Mouse (Mus musculus) urinary bladder, postnatal 10 days (tissue): ENCODE measurements around the gene Fam198a.
"Not testable (repeated sequence)": the region's sequence is repeated elsewhere in the genome, so short reads cannot be mapped to it uniquely, and the experiment has no call there.

ENCODE experiments used
- DNase-seq: peaks from one replicate; pipeline ENCODE4 v3.0.0; 2022; ENCODE audit warnings: low spot score

Fam198a gene

DNA sequence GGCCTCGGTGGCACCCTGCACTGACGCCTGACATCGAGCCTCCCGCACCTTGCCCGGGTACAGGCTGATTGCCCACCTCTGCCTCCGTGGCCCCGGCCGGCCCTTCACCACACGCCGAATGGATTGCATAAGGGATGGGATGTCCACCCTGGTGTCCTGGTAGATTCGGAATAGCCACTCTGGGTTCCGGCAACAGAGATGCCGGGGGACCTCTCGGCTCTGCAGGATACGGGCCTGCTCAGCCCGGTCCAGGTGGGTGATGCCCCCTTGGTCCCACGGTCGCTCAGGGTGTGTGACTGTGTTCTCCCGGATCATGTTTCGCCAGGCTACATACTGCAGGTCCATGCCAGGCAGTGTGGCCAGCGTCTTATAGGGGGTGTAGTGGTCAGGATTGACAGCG lies 31.4 kb downstream of the Fam198a start:
- DNase-seq, result no peak

- DNase-seq, result no peak
Observed at GRCm38 (mm10) chr9:121982665-121983064, 31.9 kb downstream of the Fam198a start.

DNA sequence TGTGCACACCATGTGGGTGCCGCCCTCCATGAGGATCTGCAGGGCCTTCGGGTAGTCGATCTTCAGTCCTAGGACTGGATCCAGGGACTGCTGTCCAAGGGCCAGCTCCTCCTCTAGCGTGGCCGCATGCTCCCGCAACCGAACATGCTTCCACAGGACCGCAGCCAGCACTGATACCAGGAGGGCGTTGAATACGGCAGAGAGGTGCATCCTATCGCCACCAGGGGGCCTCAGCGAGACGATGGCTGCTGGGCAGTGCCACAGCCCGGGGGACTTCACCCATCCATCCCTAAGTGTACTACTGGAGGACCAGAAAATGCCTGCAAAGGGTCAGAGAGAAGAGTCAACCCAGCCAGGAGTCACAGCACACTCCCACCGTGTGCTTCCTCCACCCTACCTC lies 32.7 kb downstream of the Fam198a start:
- no peak for DNase-seq

- DNase-seq, result no peak
Observed at GRCm38 (mm10) chr9:121984465-121985461, 34.0 kb downstream of the Fam198a start.

GRCm38 (mm10) chr9:121988910-121989309 lies 38.1 kb downstream of the Fam198a start:
- DNase-seq, result no peak

GRCm38 (mm10) chr9:121989536-121989935 lies 38.7 kb downstream of the Fam198a start:
- DNase-seq, result no peak

DNA sequence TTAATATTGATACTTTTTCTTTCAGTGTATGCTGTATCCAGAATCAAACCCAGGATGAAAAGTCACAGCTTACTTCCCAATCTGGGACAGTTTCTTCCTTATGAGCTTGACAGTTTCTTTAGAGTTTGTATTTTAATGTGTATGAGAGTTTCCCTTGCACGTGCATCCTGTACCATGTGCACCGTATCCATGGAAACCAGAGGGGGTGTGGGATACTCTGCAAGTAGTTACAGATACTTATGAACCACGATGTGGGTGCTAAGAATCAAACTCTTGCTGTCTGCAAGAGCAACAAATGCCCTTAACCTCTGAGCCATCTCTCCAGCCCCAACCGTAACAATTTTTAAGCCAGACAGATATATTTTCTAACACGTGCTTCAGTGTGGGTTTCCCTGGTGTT lies 40.3 kb downstream of the Fam198a start:
- no peak for DNase-seq

DNA sequence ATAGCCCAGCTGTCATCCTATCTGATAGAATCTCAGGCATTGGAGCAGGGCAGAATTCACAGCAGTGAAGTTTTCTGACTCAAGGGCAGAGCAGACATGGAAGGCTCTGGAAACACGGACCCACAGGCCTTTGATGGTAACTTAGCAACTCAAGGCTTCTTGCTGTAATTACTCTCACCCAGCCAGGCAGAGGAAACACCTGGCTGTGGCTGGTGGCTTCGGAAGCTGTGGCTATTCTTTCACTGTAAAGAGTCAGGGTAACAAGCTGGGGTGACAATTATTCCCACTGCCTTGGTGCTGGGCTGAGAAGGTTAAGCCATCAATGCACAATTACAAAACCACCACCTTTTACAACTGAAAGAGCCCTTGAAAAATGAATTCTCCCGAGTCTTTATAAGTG lies 42.3 kb downstream of the Fam198a start:
- no peak for DNase-seq

- no peak for DNase-seq
Observed at GRCm38 (mm10) chr9:121995077-121995476, 44.3 kb downstream of the Fam198a start.

GRCm38 (mm10) chr9:121995508-121996131 lies 44.8 kb downstream of the Fam198a start:
- no peak for DNase-seq

GRCm38 (mm10) chr9:121997010-121997409 lies 46.2 kb downstream of the Fam198a start, which contains the start of gene Pomgnt2:
TSS of gene Pomgnt2 (minus strand) at chr9:121997110.
- DNase-seq, result no peak

DNA sequence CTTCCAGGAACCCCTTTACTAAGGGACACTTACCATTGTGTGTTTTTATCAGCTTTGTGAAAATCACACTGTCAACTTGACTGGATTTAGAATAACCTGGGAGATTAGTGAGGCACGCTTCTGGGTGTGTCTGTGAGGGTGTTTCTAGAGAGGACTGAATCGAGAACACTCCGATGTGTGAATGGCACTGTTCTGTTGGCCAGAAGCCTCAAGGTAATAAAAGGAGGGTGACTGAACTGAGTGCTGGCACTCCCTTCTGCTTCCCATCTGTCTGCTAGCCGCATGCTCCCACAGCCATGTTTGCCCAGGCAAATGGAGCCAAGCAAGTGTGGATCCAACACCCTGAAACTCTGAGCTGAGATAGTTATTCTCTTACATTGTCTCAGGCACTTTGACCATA lies 47.2 kb downstream of the Fam198a start:
- no peak for DNase-seq

DNA sequence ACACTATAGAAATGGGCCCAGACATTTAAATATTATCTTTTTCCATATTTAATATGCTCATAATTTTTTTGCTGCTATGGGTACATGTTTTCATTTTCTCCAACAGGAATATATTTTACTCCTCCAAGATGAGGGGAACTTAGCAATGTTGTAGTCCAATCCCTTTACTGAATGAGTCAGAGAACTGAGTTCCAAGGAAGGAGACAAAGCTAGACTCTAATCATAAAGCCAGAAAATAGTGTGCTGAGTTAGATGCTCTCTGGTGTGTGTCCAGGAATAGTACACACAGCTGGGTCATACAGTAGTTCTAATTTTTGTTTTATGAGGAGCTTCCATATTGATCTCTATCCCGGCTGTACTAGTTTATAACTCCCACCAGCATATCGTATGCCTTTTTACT lies 55.4 kb downstream of the Fam198a start:
- DNase-seq, result no peak

DNA sequence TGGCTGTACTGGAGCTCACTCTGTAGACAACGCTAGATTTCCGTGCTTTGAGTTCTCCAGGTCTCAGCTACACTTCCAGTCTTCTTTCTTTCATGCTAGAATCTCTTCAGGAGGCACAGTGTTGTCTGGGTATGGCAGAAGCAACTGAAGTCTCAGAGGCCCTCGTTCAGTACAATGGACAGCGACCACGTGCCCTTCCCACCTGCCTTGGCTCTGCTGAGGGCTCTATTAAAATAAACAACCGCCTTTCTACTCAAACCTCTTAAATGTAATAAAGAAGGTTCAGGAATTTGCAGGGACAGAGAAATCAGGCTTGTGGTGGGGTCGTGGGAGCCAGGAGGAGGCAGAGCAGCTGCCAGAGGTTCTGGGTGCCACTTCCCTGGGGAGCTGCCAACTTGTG lies 55.8 kb downstream of the Fam198a start:
- no peak for DNase-seq

DNA sequence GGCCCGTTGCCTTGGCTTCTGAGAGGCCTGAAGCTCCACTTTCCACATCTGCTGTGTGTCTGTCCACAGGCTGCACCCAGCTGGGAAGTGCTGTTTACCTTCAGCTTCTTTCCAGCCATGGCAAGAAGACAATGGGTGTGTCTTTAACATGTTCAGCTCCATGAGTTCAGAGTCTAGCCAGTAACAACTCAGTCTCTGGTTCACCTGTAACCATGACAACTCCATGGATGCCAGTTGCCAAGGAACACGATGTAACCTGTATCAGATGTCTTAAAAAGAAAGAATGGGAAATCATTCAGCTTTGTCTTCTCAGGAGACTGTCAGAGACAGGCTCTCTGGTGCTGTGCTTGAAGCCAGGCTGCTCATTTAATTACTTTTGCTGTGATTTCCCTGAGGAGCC lies 58.1 kb downstream of the Fam198a start:
- no peak for DNase-seq

DNA sequence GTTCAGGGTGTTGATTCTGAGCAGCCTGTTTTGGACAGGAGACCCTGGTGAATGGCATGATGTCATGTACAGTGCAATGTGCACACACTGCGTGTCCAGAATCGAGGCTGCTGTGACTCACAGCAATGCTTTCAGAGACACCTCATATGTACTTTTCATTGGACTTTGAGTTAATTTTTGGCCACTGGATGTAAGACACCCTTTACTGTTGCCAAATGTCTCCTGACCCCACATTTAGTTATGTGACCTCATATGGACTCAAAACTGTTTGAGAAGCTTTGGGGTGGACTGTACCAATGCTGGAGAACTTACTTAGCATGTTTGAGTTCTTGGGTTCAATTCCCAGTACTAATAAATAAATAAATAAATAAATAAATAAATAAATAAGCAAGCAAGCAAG lies 60.0 kb downstream of the Fam198a start:
- DNase-seq, result no peak

GRCm38 (mm10) chr9:122012816-122013215 lies 62.0 kb downstream of the Fam198a start:
- DNase-seq, result no peak

GRCm38 (mm10) chr9:122013629-122014028 lies 62.8 kb downstream of the Fam198a start:
- no peak for DNase-seq

DNA sequence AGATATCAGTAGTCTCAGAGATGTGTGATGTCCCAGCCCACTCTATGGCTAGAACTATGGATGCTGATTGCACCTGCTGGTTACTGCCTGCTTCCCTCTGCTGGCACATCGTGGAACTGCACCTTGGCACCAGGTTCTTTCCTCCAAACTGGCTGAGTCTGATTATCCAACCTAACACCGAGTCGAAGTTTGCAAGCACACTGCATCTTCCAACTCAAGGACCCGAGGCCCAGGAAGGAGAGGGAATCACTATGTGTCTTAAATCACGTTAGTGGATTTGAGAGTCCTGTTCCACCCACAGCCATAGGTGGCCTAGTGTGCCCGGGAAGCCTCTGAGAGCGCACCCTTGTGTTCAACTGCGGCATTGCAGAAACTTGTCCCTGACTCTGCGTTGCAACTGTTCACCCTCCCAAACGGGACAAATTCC lies 63.5 kb downstream of the Fam198a start:
- peak; percentile 44 for DNase-seq

DNA sequence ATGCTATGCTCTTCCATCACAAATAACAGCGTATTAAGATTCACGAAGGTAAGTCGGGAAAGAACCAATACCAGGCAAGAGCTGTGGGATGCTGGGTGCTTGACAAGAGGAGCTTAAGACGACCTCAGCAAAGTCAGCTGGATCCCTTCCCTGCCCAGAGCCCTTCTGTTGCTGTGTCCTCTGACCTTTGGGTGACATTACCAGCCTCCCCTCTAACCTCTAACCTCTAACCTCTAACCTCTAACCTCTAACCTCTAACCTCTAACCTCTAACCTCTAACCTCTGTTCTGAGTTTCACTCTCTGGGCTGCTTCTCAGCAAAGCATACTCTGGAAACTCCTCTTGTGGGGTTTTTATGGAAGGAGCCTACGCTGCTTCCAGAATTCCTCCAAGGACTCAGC lies 67.3 kb downstream of the Fam198a start:
- DNase-seq, result no peak

- no peak for DNase-seq
Observed at GRCm38 (mm10) chr9:122018782-122019395, 68.1 kb downstream of the Fam198a start.

DNA sequence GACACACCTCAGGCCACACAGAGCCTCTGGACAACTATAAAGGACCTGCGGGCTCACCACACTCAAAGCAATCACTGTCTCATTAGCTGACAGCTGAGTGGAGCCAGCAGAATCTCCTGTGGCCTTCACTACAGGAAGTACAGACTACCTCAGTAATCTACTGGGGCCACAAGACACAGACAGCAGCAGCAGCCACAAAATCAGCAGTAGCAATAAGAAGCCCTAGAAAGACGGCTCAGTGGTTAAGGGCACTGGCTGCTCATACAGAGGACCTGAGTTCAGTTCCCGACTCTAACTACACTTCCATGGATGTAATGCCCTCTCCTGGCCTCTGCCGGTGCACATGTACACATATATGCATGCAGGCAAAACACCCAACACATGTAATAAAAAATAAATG lies 69.5 kb downstream of the Fam198a start:
- no peak for DNase-seq

- not testable (repeated sequence) for DNase-seq
Observed at GRCm38 (mm10) chr9:122021171-122021570, 70.4 kb downstream of the Fam198a start.
